Mouse (Mus musculus) liver, postnatal 0 days (tissue): ENCODE measurements around the gene Lifr.

Experiments
- CTCF ChIP-seq: sonication (generic); IDR thresholded peaks from 2 replicates; pipeline ENCODE4 v1.5.1; 2016; ENCODE audit warnings: antibody characterized with exemption, low read depth
- EP300 ChIP-seq: IDR thresholded peaks from 2 replicates; pipeline ENCODE4 v1.6.1; 2016; ENCODE audit warnings: antibody characterized with exemption, low read depth, mild to moderate bottlenecking

DNA sequence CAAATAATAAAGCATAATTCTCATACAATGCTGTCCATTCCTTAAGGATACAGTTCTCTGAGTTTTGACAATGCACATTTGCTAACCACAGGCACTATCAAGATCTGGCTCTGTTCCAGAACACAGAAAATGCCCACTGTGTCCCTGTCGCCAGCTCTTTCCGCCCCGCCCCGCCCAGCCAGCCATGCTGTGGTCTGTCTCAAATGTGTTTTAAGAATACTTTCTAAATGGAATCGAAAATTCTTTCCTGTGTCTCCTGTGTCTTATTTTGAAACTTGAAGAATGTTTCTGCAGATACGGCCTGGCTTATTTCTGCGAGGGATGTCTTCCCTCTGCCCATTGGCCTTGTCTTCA lies 64.3 kb downstream of the Lifr start:
- TF ChIP-seq CTCF (no peak), EP300 (no peak)
